Mouse (Mus musculus) cerebellum, adult 9-10 months (tissue): Measurements from ENCODE around the gene Rora.

ENCODE experiments used
- DNase-seq: peaks from one replicate; pipeline ENCODE4 v3.0.0; 2022

Rora gene

GRCm38 (mm10) chr9:68689351-68689750 is 35.8 kb downstream of the Rora start:
- DNase-seq: peak; percentile 82

GRCm38 (mm10) chr9:68694889-68695495 is 41.4 kb downstream of the Rora start:
- peak; percentile 46 for DNase-seq

GRCm38 (mm10) chr9:68695496-68695969 is 41.9 kb downstream of the Rora start:
- DNase-seq: peak; percentile 41

GRCm38 (mm10) chr9:68696425-68696956 is 42.9 kb downstream of the Rora start:
- no peak for DNase-seq

GRCm38 (mm10) chr9:68699341-68699740 is 45.8 kb downstream of the Rora start:
- DNase-seq: no peak

- peak; percentile 66 for DNase-seq
These were observed 46.3 kb downstream of the Rora start for GRCm38 (mm10) chr9:68699856-68700255.

- DNase-seq: no peak
These were observed 54.0 kb downstream of the Rora start for GRCm38 (mm10) chr9:68707636-68708035.

GRCm38 (mm10) chr9:68709232-68709631 is 55.6 kb downstream of the Rora start:
- DNase-seq: no peak

- peak; percentile 48 for DNase-seq
These were observed 57.5 kb downstream of the Rora start for GRCm38 (mm10) chr9:68710893-68711654.

GRCm38 (mm10) chr9:68716961-68717360 is 63.4 kb downstream of the Rora start:
- DNase-seq: peak; percentile 48

GRCm38 (mm10) chr9:68718427-68718826 is 64.8 kb downstream of the Rora start:
- no peak for DNase-seq

GRCm38 (mm10) chr9:68719286-68719685 is 65.7 kb downstream of the Rora start:
- DNase-seq: no peak

- peak; percentile 85 for DNase-seq
These were observed 71.2 kb downstream of the Rora start for GRCm38 (mm10) chr9:68724636-68725285.

- DNase-seq: no peak
These were observed 73.7 kb downstream of the Rora start for GRCm38 (mm10) chr9:68727166-68727855.

GRCm38 (mm10) chr9:68731438-68731837 is 77.9 kb downstream of the Rora start:
- no peak for DNase-seq

- no peak for DNase-seq
These were observed 79.3 kb downstream of the Rora start for GRCm38 (mm10) chr9:68732929-68733328.

GRCm38 (mm10) chr9:68735886-68736285 is 82.3 kb downstream of the Rora start:
- no peak for DNase-seq

- DNase-seq: no peak
These were observed 83.7 kb downstream of the Rora start for GRCm38 (mm10) chr9:68737197-68737736.

- no peak for DNase-seq
These were observed 92.5 kb downstream of the Rora start for GRCm38 (mm10) chr9:68745931-68746646.

- no peak for DNase-seq
These were observed 103.4 kb downstream of the Rora start for GRCm38 (mm10) chr9:68756976-68757375.

GRCm38 (mm10) chr9:68759324-68759723 is 105.7 kb downstream of the Rora start:
- DNase-seq: no peak

- DNase-seq: peak; percentile 60
These were observed 106.7 kb downstream of the Rora start for GRCm38 (mm10) chr9:68760329-68760728.
